Mouse (Mus musculus) liver, postnatal 0 days (tissue): ENCODE results near the gene Fam104a. TPM values are rescaled to one million over a fixed set of nuclear protein-coding genes. Genes with fewer than 3 reads are reported as not detected.

Experiments
- ATAC-seq: fragments of 200-750 bp; cut with Nextera tagmentation; 2 replicates; pipeline ENCODE4 v1.8.0; 2017; ENCODE audit warnings: mild to moderate bottlenecking, moderate library complexity
- DNase-seq: peaks from one replicate; pipeline ENCODE4 v3.0.0-alpha.2; 2016
- H3K27ac ChIP-seq: fragments of 300-500 bp; sonication (generic); 2 replicates; pipeline ENCODE4 v1.5.1; 2014; ENCODE audit warnings: antibody characterized with exemption, moderate library complexity, mild to moderate bottlenecking, low read depth
- H3K27me3 ChIP-seq: fragments of 300-500 bp; sonication (generic); 2 replicates; pipeline ENCODE4 v1.6.1; 2014; ENCODE audit warnings: low read length, control low read depth, mixed read lengths; ENCODE audit not compliant: insufficient read depth
- H3K36me3 ChIP-seq: fragments of 300-500 bp; sonication (generic); replicated peaks from 2 replicates; pipeline ENCODE4 v1.6.1; 2014; ENCODE audit warnings: mild to moderate bottlenecking, control low read depth, low read length, moderate library complexity, mixed read lengths; ENCODE audit not compliant: insufficient read depth
- H3K4me1 ChIP-seq: fragments of 300-500 bp; sonication (generic); 2 replicates; pipeline ENCODE4 v1.6.1; 2014; ENCODE audit warnings: antibody characterized with exemption, mild to moderate bottlenecking, control low read depth; ENCODE audit not compliant: insufficient read depth
- H3K4me2 ChIP-seq: fragments of 300-500 bp; sonication (generic); 2 replicates; pipeline ENCODE4 v1.6.1; 2014; ENCODE audit warnings: low read depth, mild to moderate bottlenecking, low read length, moderate library complexity, mixed read lengths
- H3K4me3 ChIP-seq: fragments of 300-500 bp; sonication (generic); 2 replicates; pipeline ENCODE4 v1.5.1; 2014; ENCODE audit warnings: low read depth, low read length
- H3K9ac ChIP-seq: fragments of 300-500 bp; sonication (generic); replicated peaks from 2 replicates; pipeline ENCODE4 v1.6.1; 2014; ENCODE audit warnings: mild to moderate bottlenecking, moderate library complexity
- H3K9me3 ChIP-seq: fragments of 300-500 bp; sonication (generic); 2 replicates; pipeline ENCODE4 v1.6.1; 2016; ENCODE audit warnings: mild to moderate bottlenecking, control low read depth, low read length, mixed read lengths
- CTCF ChIP-seq: sonication (generic); IDR thresholded peaks from 2 replicates; pipeline ENCODE4 v1.5.1; 2016; ENCODE audit warnings: antibody characterized with exemption, low read depth
- EP300 ChIP-seq: IDR thresholded peaks from 2 replicates; pipeline ENCODE4 v1.6.1; 2016; ENCODE audit warnings: antibody characterized with exemption, low read depth, mild to moderate bottlenecking
- WGBS: fragments of 180-500 bp; shearing (Covaris S2); extraction: QIAGEN DNeasy Blood & Tissue Kit; methylation state at CpG from one replicate; pipeline ENCODE4 v1.1.7; 2014; ENCODE audit not compliant: insufficient replicate concordance; 5-methylcytosine and 5-hydroxymethylcytosine counted together
- polyA plus RNA-seq: library from polyadenylated mRNA; unstranded; fragments of >200 nt; fragmentation: Nextera tagmentation; extraction: Ambion mirVana; gene quantifications from 2 replicates; pipeline ENCODE4 v1.2.1, GENCODE M21; 2015

The Fam104a gene
- polyA plus RNA-seq, 1 experiment from 2014 or later, result 26.5 TPM

DNA sequence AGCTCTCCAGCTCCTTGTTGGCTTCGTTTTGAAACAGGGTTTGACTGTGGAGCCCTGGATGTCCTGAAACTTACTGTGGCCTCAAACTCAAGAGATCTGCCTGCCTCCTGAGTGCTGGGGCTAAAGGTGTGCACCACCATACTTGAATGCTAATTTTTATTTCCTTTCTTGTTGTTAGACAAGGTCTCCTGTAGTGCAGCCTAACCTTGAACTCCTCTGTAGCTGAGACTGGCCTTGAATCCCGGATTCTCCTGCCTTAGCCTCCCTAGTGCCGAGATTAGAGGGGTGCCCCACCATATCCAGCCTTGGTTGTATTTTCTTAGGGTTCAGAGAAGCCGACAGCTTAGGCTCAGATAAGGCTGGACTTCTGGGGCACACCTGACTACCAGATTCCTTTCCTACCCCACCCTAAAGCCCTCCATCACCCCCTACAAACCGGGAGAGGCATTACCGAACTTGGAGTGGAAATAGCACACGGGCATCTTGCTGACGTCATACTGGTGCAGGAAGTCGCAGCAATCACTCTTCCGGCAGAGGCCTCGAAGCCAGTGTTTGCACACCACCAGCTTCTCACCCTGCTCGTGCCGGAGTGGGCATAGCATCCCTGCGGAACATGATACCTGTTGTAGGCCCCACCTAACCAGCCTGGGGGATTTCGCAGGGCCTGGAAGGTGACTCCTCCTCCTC lies 22.2 kb upstream of the Fam104a start:
- ATAC-seq (no peak), DNase-seq (no peak)
- 0 out of 2 replicates have a peak, but pooled peaks cover 10% of the 10 kb centered on the region for H3K27me3 ChIP-seq
- H3K4me2 ChIP-seq, result no peak overlapping the region
- H3K27ac ChIP-seq, result no peak overlapping the region
- no peak overlapping the region for H3K4me3 ChIP-seq
- H3K9ac ChIP-seq, result no peak overlapping the region
- H3K9me3 ChIP-seq, result no peaks in the 10 kb centered on the region
- no peaks in the 10 kb centered on the region for H3K36me3 ChIP-seq
- peaks cover 14% of the 10 kb centered on the region for H3K4me1 ChIP-seq
- TF ChIP-seq EP300 (no peak), CTCF (no peak)
- 70% methylated on average over 15 of the region's 15 CpGs for WGBS

DNA sequence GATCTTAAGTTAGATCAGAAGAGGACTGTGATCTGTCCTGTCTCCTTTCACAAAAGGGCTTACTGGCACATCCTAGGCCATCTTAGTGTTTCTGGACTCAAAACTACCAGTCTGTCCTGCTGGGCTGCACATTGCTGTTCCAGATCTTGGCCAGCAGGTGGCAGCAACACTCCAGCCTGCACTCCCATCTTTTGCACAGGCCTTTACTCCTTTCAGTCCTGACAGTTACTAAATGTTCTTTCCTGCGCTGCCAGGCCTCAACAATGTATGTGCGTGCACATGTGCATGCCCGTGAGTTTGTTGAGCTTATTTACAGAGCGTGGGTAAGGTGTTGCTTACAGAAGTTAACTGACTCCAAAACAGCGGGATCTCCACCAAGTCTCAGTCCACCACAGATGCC lies 19.8 kb upstream of the Fam104a start:
- DNase-seq (peak; percentile 83), ATAC-seq (peak; percentile 69; the same call in 1 of the 2 replicates)
- no peak overlapping the region for H3K4me2 ChIP-seq
- H3K27ac ChIP-seq, result no peak overlapping the region
- no peak overlapping the region for H3K4me3 ChIP-seq
- no peaks in the 10 kb centered on the region for H3K9me3 ChIP-seq
- 33% methylated on average over 5 of the region's 5 CpGs for WGBS
- no peaks in the 10 kb centered on the region for H3K4me1 ChIP-seq
- TF ChIP-seq CTCF (peak; percentile 100), EP300 (no peak)
- 0 out of 2 replicates have a peak, but pooled peaks cover 3% of the 10 kb centered on the region for H3K27me3 ChIP-seq
- no peak overlapping the region for H3K9ac ChIP-seq
- no peaks in the 10 kb centered on the region for H3K36me3 ChIP-seq

DNA sequence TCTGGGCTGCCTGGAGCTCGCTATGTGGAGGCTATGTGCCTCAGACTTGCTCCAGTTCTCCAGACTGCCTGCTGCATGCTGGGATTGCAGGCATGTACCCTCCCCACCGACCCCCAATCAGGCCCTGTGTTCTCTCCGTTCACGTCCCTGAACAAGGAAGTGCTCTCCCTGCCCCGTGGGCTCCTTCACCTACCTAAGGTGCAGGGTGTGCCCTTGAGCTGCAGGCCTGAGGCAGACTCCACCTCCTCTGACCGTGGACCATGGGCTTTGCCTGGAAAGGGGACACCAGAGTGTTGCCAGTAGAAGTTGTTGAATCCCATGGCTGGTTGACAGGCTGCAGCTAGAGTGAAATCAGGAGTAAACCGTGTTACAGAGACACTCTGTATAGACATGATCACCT lies 15.7 kb upstream of the Fam104a start:
- H3K9me3 ChIP-seq, result 0 out of 2 replicates have a peak, but pooled peaks cover 4% of the 10 kb centered on the region
- peaks cover 2% of the 10 kb centered on the region; the same call in 1 of the 2 replicates for H3K4me1 ChIP-seq
- 0 out of 2 replicates have a peak, but pooled peaks cover 3% of the 10 kb centered on the region for H3K27me3 ChIP-seq
- no peak for DNase-seq
- no peak for ATAC-seq
- H3K36me3 ChIP-seq, result peaks cover 9% of the 10 kb centered on the region
- H3K9ac ChIP-seq, result no peak overlapping the region
- no peak overlapping the region for H3K4me2 ChIP-seq
- no peak for TF ChIP-seq CTCF
- no peak for TF ChIP-seq EP300
- 73% methylated on average over 7 of the region's 7 CpGs for WGBS
- H3K27ac ChIP-seq, result no peak overlapping the region
- no peak overlapping the region for H3K4me3 ChIP-seq

DNA sequence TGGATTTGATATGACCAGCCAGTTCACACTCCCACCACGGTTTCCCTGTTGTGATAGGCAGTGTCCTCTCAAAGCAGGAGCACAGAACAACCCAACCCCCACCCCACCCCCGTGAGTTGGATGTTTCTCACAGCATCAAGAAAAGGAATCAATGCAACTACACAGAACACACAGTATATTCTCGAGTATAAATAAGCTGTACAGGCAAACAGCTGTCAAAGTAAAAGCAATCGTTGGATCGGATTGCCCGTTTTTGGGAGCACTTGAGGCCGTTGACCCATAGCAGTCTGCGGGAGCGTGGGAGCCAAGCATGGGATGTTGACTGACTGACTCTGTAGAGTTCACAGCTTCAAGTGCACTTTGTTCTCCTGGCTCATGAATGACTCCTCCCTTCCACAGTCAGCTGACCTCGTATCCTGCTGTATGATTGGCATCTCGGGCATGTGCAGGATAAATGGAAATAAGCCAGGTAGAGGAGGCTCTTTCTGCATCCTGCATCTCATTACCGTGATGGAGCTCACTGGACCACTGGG lies 14.1 kb upstream of the Fam104a start:
- TF ChIP-seq CTCF (no peak), EP300 (peak; percentile 55)
- WGBS, result 62% methylated on average over 12 of the region's 12 CpGs
- Histone ChIP-seq H3K36me3 (peaks cover 17% of the 10 kb centered on the region), H3K9ac (no peak overlapping the region), H3K4me3 (no peak overlapping the region), H3K4me1 (peaks cover 2% of the 10 kb centered on the region; the same call in 1 of the 2 replicates), H3K27ac (peak overlapping the region; percentile 23; the same call in 1 of the 2 replicates), H3K9me3 (0 out of 2 replicates have a peak, but pooled peaks cover 4% of the 10 kb centered on the region), H3K4me2 (no peak overlapping the region), H3K27me3 (0 out of 2 replicates have a peak, but pooled peaks cover 3% of the 10 kb centered on the region)
- ATAC-seq, result peak; percentile 98
- DNase-seq, result peak; percentile 68

DNA sequence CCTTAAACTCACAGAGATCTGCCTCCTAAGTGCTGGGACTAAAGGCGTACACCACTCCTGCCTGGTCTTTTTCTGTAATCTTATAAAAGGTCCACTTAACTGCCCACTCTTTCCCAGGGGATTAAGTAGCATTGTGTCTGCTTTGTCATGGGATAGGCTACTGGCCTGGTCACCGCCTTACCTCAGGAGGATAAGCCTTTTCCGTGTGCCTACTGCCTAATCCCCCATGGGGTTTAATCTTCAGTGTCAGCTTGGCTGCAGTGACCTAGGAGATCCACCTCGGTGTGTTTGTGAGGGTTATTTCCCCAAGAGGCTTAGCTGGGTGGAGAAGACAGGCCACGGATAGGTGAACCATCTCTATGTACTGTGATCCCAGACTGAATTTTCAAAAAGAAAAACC lies 13.6 kb upstream of the Fam104a start:
- DNase-seq (no peak), ATAC-seq (0 out of 2 replicates have a peak, but pooled peaks have one; percentile 8)
- Histone ChIP-seq H3K4me3 (no peak overlapping the region), H3K9me3 (0 out of 2 replicates have a peak, but pooled peaks cover 4% of the 10 kb centered on the region), H3K27ac (peak overlapping the region; percentile 23; the same call in 1 of the 2 replicates), H3K36me3 (peaks cover 17% of the 10 kb centered on the region), H3K4me2 (no peak overlapping the region), H3K9ac (no peak overlapping the region), H3K4me1 (peaks cover 2% of the 10 kb centered on the region; the same call in 1 of the 2 replicates), H3K27me3 (0 out of 2 replicates have a peak, but pooled peaks cover 2% of the 10 kb centered on the region)
- 75% methylated on average over 5 of the region's 5 CpGs for WGBS
- TF ChIP-seq EP300 (no peak), CTCF (no peak)

DNA sequence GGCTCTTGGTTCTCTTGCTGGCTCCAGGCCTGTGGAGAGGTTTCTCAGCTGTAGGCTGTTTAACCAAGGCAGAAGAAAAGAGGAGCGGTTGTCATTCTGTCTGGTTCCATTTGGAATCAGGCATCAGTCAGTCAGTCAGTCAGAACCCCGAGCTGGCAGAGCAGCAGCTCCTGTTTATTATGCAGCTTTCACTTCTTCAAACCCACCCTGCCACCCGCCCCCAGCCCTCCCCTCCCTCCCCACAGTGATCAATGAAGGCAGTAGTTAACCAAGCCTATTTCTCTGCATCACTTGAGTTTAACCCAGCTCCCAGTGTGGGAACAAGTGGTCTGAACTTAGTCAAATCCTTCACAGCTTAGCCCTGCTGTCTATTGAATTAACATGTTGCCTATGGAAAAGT lies 7.9 kb upstream of the Fam104a start:
- DNase-seq, result no peak
- TF ChIP-seq EP300 (no peak), CTCF (no peak)
- H3K4me3 ChIP-seq, result no peak overlapping the region
- no peak overlapping the region for H3K4me2 ChIP-seq
- no peaks in the 10 kb centered on the region; the same call in 1 of the 2 replicates for H3K4me1 ChIP-seq
- H3K9ac ChIP-seq, result no peak overlapping the region
- no peak for ATAC-seq
- no peak overlapping the region for H3K27ac ChIP-seq
- H3K36me3 ChIP-seq, result peaks cover 33% of the 10 kb centered on the region
- 66% methylated on average over 3 of the region's 3 CpGs for WGBS
- H3K9me3 ChIP-seq, result 0 out of 2 replicates have a peak, but pooled peaks cover 3% of the 10 kb centered on the region
- H3K27me3 ChIP-seq, result no peaks in the 10 kb centered on the region
